Mouse (Mus musculus): ENCODE measurements around the gene Ackr2.

The Ackr2 gene

DNA sequence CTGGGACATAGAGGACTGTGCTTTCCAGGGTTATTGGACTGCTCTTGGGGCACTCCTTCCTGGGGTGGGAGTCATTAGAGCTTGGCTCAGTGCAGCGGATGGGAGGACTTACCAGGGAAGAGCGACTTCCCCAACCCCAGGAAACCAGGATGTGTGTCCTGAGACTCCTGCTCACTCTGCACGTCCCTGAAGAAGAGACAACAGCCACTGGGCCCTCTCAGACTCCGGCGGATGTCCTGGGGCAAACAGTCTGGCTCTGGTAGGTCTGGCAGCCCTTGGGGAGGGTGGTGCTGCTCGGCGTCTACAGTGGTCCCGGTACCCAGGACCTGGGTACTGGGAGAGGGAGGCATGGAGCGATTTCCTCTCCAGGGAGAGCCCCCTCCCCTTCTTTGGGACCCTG is at the start of gene Ackr2:
Gene Ackr2, plus strand, starts transcription at position 111 of the 400 bp plus-strand sequence.
- no peak for DNase-seq (ENCODE audit: low read depth, low spot score)

GRCm38 (mm10) chr9:121854246-121854645 is 43.9 kb upstream of the Ackr2 start:
- DNase-seq (ENCODE audit: low read depth, low spot score) = no peak

DNA sequence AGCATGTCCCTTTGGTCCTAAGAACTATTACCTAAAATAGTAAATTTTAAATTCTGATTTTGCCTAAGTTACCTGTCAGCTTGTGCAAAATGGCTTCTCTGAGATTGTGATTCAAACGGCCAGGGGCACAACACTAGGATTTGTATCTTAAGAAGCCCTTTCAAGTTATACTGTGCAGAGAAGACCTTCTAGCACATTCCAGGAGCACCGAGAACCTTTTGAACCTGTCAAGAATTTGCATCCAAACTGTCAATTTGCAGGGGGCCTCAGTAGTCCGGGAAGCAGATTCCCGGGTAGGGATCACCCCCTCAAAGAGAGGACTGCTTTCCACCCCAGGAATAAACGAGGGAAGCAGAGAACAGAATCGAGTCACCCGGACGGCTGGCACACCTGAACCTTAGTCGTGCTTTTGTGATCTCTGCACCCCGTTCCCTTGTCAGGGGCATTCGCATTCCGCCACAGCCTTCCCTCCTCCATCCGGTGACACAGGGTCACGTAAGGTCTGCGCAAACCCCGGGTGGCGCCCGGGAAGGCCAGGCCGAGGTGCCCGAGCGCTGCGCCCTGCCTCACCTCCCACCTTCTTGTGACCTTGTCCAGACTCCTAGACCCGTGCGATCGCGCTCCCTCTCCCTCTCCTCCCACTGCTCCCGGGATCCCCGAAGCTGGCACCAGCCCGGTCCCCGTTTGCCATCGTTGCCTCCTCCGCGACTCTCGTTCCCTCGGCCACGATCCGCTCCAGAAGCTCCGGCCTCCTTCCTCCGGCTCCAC is 41.3 kb upstream of the Ackr2 start:
- DNase-seq (ENCODE audit: low read depth, low spot score) = no peak

GRCm38 (mm10) chr9:121857474-121858152 is 40.5 kb upstream of the Ackr2 start:
- DNase-seq (ENCODE audit: low read depth, low spot score) = peak; percentile 95

DNA sequence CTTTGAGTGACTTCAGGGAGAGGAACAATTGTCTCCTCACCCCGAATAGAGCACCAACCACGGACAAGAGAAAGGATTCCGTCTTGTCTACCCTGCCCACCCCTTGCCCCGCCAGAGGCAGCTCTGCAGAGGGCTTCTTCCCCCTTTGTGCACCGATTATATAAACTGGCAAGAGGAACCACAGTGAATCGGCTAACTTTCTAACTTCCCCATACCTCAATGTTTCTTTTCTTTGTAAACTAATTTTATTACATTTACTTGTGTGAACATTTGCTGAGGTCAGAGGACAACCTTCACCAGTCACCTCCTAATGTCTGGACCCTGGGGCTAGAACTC is 40.0 kb upstream of the Ackr2 start, which contains the start of gene Higd1a:
Gene Higd1a, minus strand, starts transcription at position 210 of the 336 bp plus-strand sequence.
- DNase-seq (ENCODE audit: low read depth, low spot score) = no peak

DNA sequence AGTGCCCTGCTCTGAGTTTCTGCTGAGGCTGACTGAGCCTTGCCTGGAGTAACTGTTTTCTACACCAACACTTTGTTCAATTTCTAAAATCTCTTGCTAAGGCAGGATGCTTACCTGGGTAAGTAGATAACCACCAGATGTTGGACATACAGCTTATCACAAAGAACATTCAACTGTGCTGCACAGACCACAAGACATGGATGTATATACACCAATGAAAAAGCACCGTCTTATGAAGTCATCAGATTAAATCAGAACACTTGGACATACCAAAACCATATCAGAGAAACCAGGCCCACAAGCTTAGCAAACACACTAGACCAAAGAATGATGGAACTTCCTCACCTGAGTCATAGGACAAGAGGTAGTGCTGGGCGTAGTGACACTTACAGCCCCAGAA is 38.8 kb upstream of the Ackr2 start:
- no peak for DNase-seq (ENCODE audit: low read depth, low spot score)

GRCm38 (mm10) chr9:121860921-121861320 is 37.2 kb upstream of the Ackr2 start:
- DNase-seq (ENCODE audit: low read depth, low spot score) = no peak

GRCm38 (mm10) chr9:121864837-121865236 is 33.3 kb upstream of the Ackr2 start:
- no peak for DNase-seq (ENCODE audit: low read depth, low spot score)

DNA sequence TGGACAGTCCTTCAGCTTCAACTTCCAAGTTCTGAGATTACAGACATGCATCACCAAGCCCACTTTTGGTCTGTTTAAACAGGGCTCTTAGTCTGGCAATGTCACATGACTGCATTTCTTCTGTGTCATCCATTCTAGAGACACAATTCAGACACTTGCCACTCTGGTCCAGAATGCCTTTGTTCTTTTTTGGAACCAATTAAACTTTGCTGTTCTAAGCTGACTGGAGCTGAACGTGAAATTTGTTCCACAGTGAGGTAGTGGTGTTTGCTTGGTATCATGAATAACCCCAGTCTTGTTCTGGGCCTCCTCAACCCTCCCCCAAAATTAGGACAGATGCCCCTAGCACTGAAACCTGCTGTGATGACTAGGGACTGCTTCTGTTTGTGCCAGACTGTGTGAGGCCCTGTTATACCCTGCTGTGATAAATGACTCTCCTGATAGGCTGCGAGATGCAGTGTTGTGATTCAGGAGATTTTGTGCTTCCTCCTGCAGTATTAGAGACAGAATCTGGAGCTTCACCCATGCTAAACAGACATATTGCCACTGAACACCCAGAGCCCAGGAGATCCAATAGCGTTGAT is 32.6 kb upstream of the Ackr2 start:
- DNase-seq (ENCODE audit: low read depth, low spot score) = no peak

GRCm38 (mm10) chr9:121867632-121868031 is 30.5 kb upstream of the Ackr2 start:
- DNase-seq (ENCODE audit: low read depth, low spot score) = no peak

- DNase-seq (ENCODE audit: low read depth, low spot score) = no peak
Observed at GRCm38 (mm10) chr9:121868236-121868635, 29.9 kb upstream of the Ackr2 start.

DNA sequence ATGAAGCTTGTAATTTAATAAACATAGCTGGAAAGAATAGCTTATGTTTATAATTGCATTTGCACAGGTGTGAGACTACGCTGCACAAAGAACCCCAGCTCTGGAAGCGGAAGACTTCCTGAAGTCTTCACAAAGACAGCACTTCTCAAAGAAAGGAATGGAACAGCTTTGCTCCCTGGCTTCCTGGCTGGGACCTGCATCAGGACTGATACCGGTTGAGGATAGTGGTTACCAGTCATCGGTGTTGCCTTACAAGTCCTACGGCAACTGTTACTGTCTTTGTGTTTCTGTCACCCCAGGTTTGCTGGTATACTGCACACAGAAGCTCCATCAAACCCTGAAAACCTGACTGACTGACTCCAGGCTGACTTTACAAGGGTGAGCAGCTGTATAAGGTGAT is 28.7 kb upstream of the Ackr2 start:
- no peak for DNase-seq (ENCODE audit: low read depth, low spot score)

GRCm38 (mm10) chr9:121869973-121870515 is 28.1 kb upstream of the Ackr2 start:
- DNase-seq (ENCODE audit: low read depth, low spot score) = no peak

GRCm38 (mm10) chr9:121872062-121872683 is 26.0 kb upstream of the Ackr2 start:
- no peak for DNase-seq (ENCODE audit: low read depth, low spot score)

GRCm38 (mm10) chr9:121873578-121873977 is 24.6 kb upstream of the Ackr2 start:
- no peak for DNase-seq (ENCODE audit: low read depth, low spot score)

GRCm38 (mm10) chr9:121877052-121877740 is 21.0 kb upstream of the Ackr2 start:
- peak; percentile 61 for DNase-seq (ENCODE audit: low read depth, low spot score)

- peak; percentile 86 for DNase-seq (ENCODE audit: low read depth, low spot score)
Observed at GRCm38 (mm10) chr9:121880840-121881239, 17.3 kb upstream of the Ackr2 start.

DNA sequence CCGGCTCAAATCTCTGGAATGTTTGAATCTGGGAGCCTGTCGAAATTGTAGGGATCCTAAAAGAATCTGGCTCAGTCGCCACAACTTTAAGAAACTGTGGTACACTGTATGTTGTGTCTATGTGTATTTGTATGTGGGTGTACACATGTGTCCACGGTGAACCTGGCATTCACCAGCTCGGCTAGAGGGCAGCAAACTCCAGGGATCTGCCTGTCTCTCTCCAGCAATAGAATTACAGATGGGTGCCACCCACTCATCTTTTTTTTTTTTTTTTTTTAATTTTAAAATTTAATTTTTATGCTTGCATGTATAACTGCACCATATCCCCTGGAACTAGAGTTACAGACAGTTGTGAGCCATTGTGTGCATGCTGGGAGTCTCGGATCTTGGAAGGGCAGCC is 16.9 kb upstream of the Ackr2 start:
- no peak for DNase-seq (ENCODE audit: low read depth, low spot score)

DNA sequence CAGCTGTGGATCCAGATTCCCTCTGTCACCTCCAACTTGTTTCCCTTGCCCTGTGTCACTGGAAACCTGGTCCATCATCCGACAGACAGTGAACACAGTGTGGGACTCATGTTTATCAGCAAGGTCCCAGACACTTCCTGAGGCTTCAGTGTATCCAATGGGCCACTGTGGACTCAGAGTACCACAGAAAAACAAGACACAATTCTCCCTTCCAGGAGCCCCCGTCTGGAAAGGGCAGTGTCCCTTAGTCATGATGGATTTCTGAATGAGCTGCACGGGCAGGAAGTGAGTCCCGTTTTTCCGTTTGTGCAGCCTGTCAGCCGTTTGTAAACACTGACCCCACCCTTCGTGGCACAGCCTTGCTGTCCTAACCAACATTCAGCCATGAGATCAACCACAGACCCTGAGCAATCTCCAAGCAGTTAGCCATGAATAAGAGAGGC is 16.1 kb upstream of the Ackr2 start:
- DNase-seq (ENCODE audit: low read depth, low spot score) = no peak

- DNase-seq (ENCODE audit: low read depth, low spot score) = no peak
Observed at GRCm38 (mm10) chr9:121889927-121890440, 8.2 kb upstream of the Ackr2 start.

DNA sequence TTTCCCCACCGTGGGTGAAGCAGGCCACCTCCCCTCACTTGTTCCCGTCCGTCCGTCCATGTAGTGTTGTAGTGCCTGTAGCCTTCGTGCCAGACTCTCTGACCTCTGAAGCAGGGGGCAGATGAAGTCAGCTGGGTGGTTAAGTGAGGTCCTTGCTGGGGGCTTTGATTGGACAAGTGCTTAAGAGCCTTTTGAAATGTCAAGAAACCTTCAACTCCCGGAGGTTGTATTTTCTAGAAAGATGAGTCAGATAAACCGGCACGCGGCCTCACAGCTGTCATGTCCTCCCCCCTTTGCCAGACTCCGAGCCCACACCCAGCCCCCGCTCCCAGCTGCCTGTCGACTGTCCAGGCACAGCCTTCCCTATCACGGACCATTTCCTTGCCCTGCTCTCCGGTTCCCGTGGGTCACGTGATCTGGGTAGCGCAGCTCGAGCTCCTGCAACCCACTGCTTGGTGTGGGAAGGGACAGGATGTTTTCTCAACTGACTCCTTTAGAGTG is 7.7 kb upstream of the Ackr2 start:
- no peak for DNase-seq (ENCODE audit: low read depth, low spot score)

Measured in ES-CJ7 (cell line).